Mouse (Mus musculus) G1E-ER4 (cell line): Measurements from ENCODE around the gene Mif4gd. TPM values are rescaled to one million over a fixed set of nuclear protein-coding genes. Genes with fewer than 3 reads are reported as not detected.

ENCODE experiments used
- GATA1 ChIP-seq: IDR thresholded peaks from one replicate; pipeline ENCODE4 v1.8.0; 2012; ENCODE audit warnings: low read length, inconsistent platforms
- polyA plus RNA-seq: library from polyadenylated mRNA; stranded (reverse); fragments of >175 nt; gene quantifications from 2 replicates; pipeline ENCODE4 v1.2.3, GENCODE M21; 2012

The Mif4gd gene
- polyA plus RNA-seq, 1 experiment, result 30.0 TPM

GRCm38 (mm10) chr11:115564961-115565360, 47.8 kb downstream of the Mif4gd start:
- TF ChIP-seq GATA1, result no peak

GRCm38 (mm10) chr11:115564064-115564809, 48.5 kb downstream of the Mif4gd start, which contains the start of gene Nup85:
Gene Nup85, plus strand, starts transcription at chr11:115564434.
- TF ChIP-seq GATA1, result no peak

- no peak for TF ChIP-seq GATA1
Observed at GRCm38 (mm10) chr11:115563406-115563805, 49.4 kb downstream of the Mif4gd start.

Other genes starting within 250 kb of the Mif4gd start
- gene Hid1, start 245.2 kb downstream of the Mif4gd start, polyA plus RNA-seq, result not detected in 2 replicates
- not detected in 2 replicates for gene Cdr2l, start 231.1 kb downstream of the Mif4gd start, polyA plus RNA-seq
- gene Mrpl58, start 209.2 kb downstream of the Mif4gd start, polyA plus RNA-seq, result 63.1 and 82.2 TPM in 2 replicates
- gene Atp5h, start 193.0 kb downstream of the Mif4gd start, polyA plus RNA-seq, result 69.9 and 151 TPM in 2 replicates
- gene Kctd2, start 192.8 kb downstream of the Mif4gd start, polyA plus RNA-seq, result 21.0 and 30.9 TPM in 2 replicates
- not detected in 2 replicates for gene Trim80, start 172.4 kb downstream of the Mif4gd start, polyA plus RNA-seq
- not detected in 2 replicates for gene Slc16a5, start 150.5 kb downstream of the Mif4gd start, polyA plus RNA-seq
- 22.5 and 23.0 TPM in 2 replicates for gene Armc7, start 137.3 kb downstream of the Mif4gd start, polyA plus RNA-seq
- gene Nt5c, start 121.1 kb downstream of the Mif4gd start, polyA plus RNA-seq, result 142 and 157 TPM in 2 replicates
- 254 and 306 TPM in 2 replicates for gene Jpt1, start 98.6 kb downstream of the Mif4gd start, polyA plus RNA-seq
- 337 and 347 TPM in 2 replicates for gene Sumo2, start 76.7 kb downstream of the Mif4gd start, polyA plus RNA-seq
- gene Nup85, start 48.5 kb downstream of the Mif4gd start, polyA plus RNA-seq, result 55.2 and 57.4 TPM in 2 replicates
- 66.9 and 85.8 TPM in 2 replicates for gene Mrps7, start 9.0 kb downstream of the Mif4gd start, polyA plus RNA-seq
- 73.5 and 127 TPM in 2 replicates for gene Gga3, start 8.9 kb downstream of the Mif4gd start, polyA plus RNA-seq
- gene Slc25a19, start 15.3 kb upstream of the Mif4gd start, polyA plus RNA-seq, result 23.0 and 23.2 TPM in 2 replicates
- gene Grb2, start 95.6 kb upstream of the Mif4gd start, polyA plus RNA-seq, result 158 and 209 TPM in 2 replicates
- 54.3 and 62.3 TPM in 2 replicates for gene Tmem94, start 152.5 kb upstream of the Mif4gd start, polyA plus RNA-seq
- gene Caskin2, start 200.7 kb upstream of the Mif4gd start, polyA plus RNA-seq, result 0.68 and 0.82 TPM in 2 replicates
- gene Tsen54, start 201.8 kb upstream of the Mif4gd start, polyA plus RNA-seq, result 50.6 and 63.7 TPM in 2 replicates
- gene Llgl2, start 211.1 kb upstream of the Mif4gd start, polyA plus RNA-seq, result 23.4 and 41.3 TPM in 2 replicates
- gene Myo15b, start 245.4 kb upstream of the Mif4gd start, polyA plus RNA-seq, result 0.41 and 0.46 TPM in 2 replicates